Mouse (Mus musculus) neural tube, embryonic 12.5 days (tissue): ENCODE data around the gene Aurkb. TPM values are rescaled to one million over a fixed set of nuclear protein-coding genes. Genes with fewer than 3 reads are reported as not detected.
A peak's percentile ranks its signal among the peaks of the same experiment; 100 is the strongest.

Experiments
- ATAC-seq: fragments of 200-750 bp; cut with Nextera tagmentation; 2 replicates; pipeline ENCODE4 v1.8.0; 2017; ENCODE audit warnings: low read depth, mild to moderate bottlenecking, moderate TSS enrichment, moderate library complexity; ENCODE audit not compliant: low FRiP score
- H3K27ac ChIP-seq: fragments of 300-500 bp; sonication (generic); 2 replicates; pipeline ENCODE4 v1.5.1; 2016
- H3K27me3 ChIP-seq: fragments of 300-500 bp; sonication (generic); replicated peaks from 2 replicates; pipeline ENCODE4 v1.6.1; 2016; ENCODE audit warnings: mild to moderate bottlenecking
- H3K36me3 ChIP-seq: fragments of 300-500 bp; sonication (generic); 2 replicates; pipeline ENCODE4 v1.6.1; 2016; ENCODE audit warnings: mild to moderate bottlenecking
- H3K4me1 ChIP-seq: fragments of 300-500 bp; sonication (generic); 2 replicates; pipeline ENCODE4 v1.6.1; 2016
- H3K4me2 ChIP-seq: fragments of 300-500 bp; sonication (generic); replicated peaks from 2 replicates; pipeline ENCODE4 v1.6.1; 2016; ENCODE audit warnings: mild to moderate bottlenecking
- H3K4me3 ChIP-seq: fragments of 300-500 bp; sonication (generic); 2 replicates; pipeline ENCODE4 v1.5.1; 2016
- H3K9ac ChIP-seq: fragments of 300-500 bp; sonication (generic); 2 replicates; pipeline ENCODE4 v1.6.1; 2016; ENCODE audit warnings: mild to moderate bottlenecking
- H3K9me3 ChIP-seq: fragments of 300-500 bp; sonication (generic); 2 replicates; pipeline ENCODE4 v1.6.1; 2016; ENCODE audit warnings: mild to moderate bottlenecking
- WGBS: fragments of 180-500 bp; shearing (Covaris S2); methylation state at CpG from one replicate; pipeline ENCODE4 v1.1.7; 2016; 5-methylcytosine and 5-hydroxymethylcytosine counted together
- polyA plus RNA-seq: library from polyadenylated mRNA; unstranded; fragments of >200 nt; fragmentation: Nextera tagmentation; extraction: Ambion mirVana; gene quantifications from 2 replicates; pipeline ENCODE4 v1.2.1, GENCODE M21; 2016

Gene Aurkb
- polyA plus RNA-seq, 1 experiment from 2014 or later: 98.4 TPM

- H3K4me1 ChIP-seq: peaks cover 26% of the 10 kb centered on the region
Observed at GRCm38 (mm10) chr11:69070093-69070492, 24.6 kb downstream of the Aurkb start.

GRCm38 (mm10) chr11:69070590-69071222, 25.3 kb downstream of the Aurkb start, which contains the start of gene Tmem107:
TSS of gene Tmem107 (plus strand) at chr11:69070806.
- Histone ChIP-seq H3K4me3 (peak within 1 kb of the TSS; percentile 60), H3K9ac (peak within 1 kb of the TSS; percentile 84), H3K4me2 (peak within 1 kb of the TSS; percentile 92), H3K27me3 (no peaks in the 10 kb centered on the region), H3K9me3 (no peaks in the 10 kb centered on the region), H3K36me3 (no peaks in the 10 kb centered on the region), H3K27ac (peak within 1 kb of the TSS; percentile 76), H3K4me1 (peaks cover 25% of the 10 kb centered on the region)
- peak; percentile 88 for ATAC-seq
- WGBS: under 1% methylated on average over 47 of the region's 47 CpGs

More at GRCm38 (mm10) chr11:69070093-69070492, 24.6 kb downstream of the Aurkb start:
- no peaks in the 10 kb centered on the region for H3K27me3 ChIP-seq
- WGBS: 1% methylated on average over 13 of the region's 13 CpGs
- peak overlapping the region; percentile 84 for H3K9ac ChIP-seq
- H3K4me2 ChIP-seq: peak overlapping the region; percentile 92
- H3K4me3 ChIP-seq: peak overlapping the region; percentile 60
- no peak for ATAC-seq
- peak overlapping the region; percentile 76 for H3K27ac ChIP-seq
- H3K36me3 ChIP-seq: no peaks in the 10 kb centered on the region
- no peaks in the 10 kb centered on the region for H3K9me3 ChIP-seq

GRCm38 (mm10) chr11:69071262-69071661, 25.8 kb downstream of the Aurkb start:
- peak overlapping the region; percentile 92 for H3K4me2 ChIP-seq
- H3K27ac ChIP-seq: no peak overlapping the region
- H3K36me3 ChIP-seq: no peaks in the 10 kb centered on the region
- H3K9ac ChIP-seq: peak overlapping the region; percentile 84
- peaks cover 20% of the 10 kb centered on the region for H3K4me1 ChIP-seq
- no peaks in the 10 kb centered on the region for H3K27me3 ChIP-seq
- no peak for ATAC-seq
- no peaks in the 10 kb centered on the region for H3K9me3 ChIP-seq
- peak overlapping the region; percentile 60 for H3K4me3 ChIP-seq
- WGBS: 25% methylated on average over 9 of the region's 9 CpGs

GRCm38 (mm10) chr11:69072234-69072633, 26.8 kb downstream of the Aurkb start:
- Histone ChIP-seq H3K27me3 (no peaks in the 10 kb centered on the region), H3K4me2 (peak overlapping the region; percentile 61), H3K27ac (no peak overlapping the region), H3K9me3 (no peaks in the 10 kb centered on the region), H3K4me1 (peaks cover 15% of the 10 kb centered on the region; the same call in 1 of the 2 replicates), H3K4me3 (peak overlapping the region; percentile 28; the same call in 1 of the 2 replicates), H3K36me3 (no peaks in the 10 kb centered on the region), H3K9ac (peak overlapping the region; percentile 62; the same call in 1 of the 2 replicates)
- 87% methylated on average over 11 of the region's 11 CpGs for WGBS
- no peak for ATAC-seq

GRCm38 (mm10) chr11:69072666-69073064, 27.2 kb downstream of the Aurkb start:
- Histone ChIP-seq H3K36me3 (no peaks in the 10 kb centered on the region), H3K4me3 (peak overlapping the region; percentile 28), H3K4me2 (peak overlapping the region; percentile 61), H3K4me1 (peaks cover 15% of the 10 kb centered on the region; the same call in 1 of the 2 replicates), H3K9me3 (no peaks in the 10 kb centered on the region), H3K27me3 (no peaks in the 10 kb centered on the region), H3K9ac (peak overlapping the region; percentile 62), H3K27ac (no peak overlapping the region)
- no peak for ATAC-seq
- whole genome bisulfite sequencing: 8% methylated on average over 9 of the region's 9 CpGs

- Histone ChIP-seq H3K27ac (peak overlapping the region; percentile 69; the same call in 1 of the 2 replicates), H3K27me3 (no peaks in the 10 kb centered on the region), H3K36me3 (no peaks in the 10 kb centered on the region), H3K9me3 (no peaks in the 10 kb centered on the region), H3K4me3 (peak overlapping the region; percentile 28), H3K9ac (peak overlapping the region; percentile 62), H3K4me1 (peaks cover 15% of the 10 kb centered on the region; the same call in 1 of the 2 replicates), H3K4me2 (peak overlapping the region; percentile 61)
- WGBS: under 1% methylated on average over 14 of the region's 14 CpGs
- ATAC-seq: peak; percentile 72
Observed at GRCm38 (mm10) chr11:69073065-69073888, 27.8 kb downstream of the Aurkb start.

GRCm38 (mm10) chr11:69073951-69074775, 28.7 kb downstream of the Aurkb start:
- Histone ChIP-seq H3K36me3 (no peaks in the 10 kb centered on the region), H3K4me1 (peaks cover 15% of the 10 kb centered on the region; the same call in 1 of the 2 replicates), H3K4me2 (peak overlapping the region; percentile 61), H3K27ac (no peak overlapping the region), H3K9me3 (no peaks in the 10 kb centered on the region), H3K4me3 (no peak overlapping the region), H3K9ac (0 out of 2 replicates have a peak overlapping the region, but pooled peaks have one; percentile 62), H3K27me3 (no peaks in the 10 kb centered on the region)
- WGBS: 36% methylated on average over 6 of the region's 6 CpGs
- ATAC-seq: no peak

GRCm38 (mm10) chr11:69074776-69075069, 29.3 kb downstream of the Aurkb start:
- H3K9ac ChIP-seq: no peak overlapping the region
- no peaks in the 10 kb centered on the region for H3K36me3 ChIP-seq
- WGBS: 56% methylated on average over 2 of the region's 2 CpGs
- H3K4me3 ChIP-seq: no peak overlapping the region
- ATAC-seq: no peak
- H3K9me3 ChIP-seq: no peaks in the 10 kb centered on the region
- H3K4me1 ChIP-seq: peaks cover 15% of the 10 kb centered on the region; the same call in 1 of the 2 replicates
- H3K4me2 ChIP-seq: no peak overlapping the region
- H3K27me3 ChIP-seq: no peaks in the 10 kb centered on the region
- no peak overlapping the region for H3K27ac ChIP-seq

GRCm38 (mm10) chr11:69075764-69076479, 30.5 kb downstream of the Aurkb start:
- ATAC-seq: no peak
- H3K9me3 ChIP-seq: no peaks in the 10 kb centered on the region
- H3K4me3 ChIP-seq: no peak overlapping the region
- H3K4me2 ChIP-seq: no peak overlapping the region
- peaks cover 14% of the 10 kb centered on the region; the same call in 1 of the 2 replicates for H3K4me1 ChIP-seq
- WGBS: 48% methylated on average over 9 of the region's 9 CpGs
- H3K27me3 ChIP-seq: no peaks in the 10 kb centered on the region
- H3K36me3 ChIP-seq: no peaks in the 10 kb centered on the region
- H3K27ac ChIP-seq: no peak overlapping the region
- no peak overlapping the region for H3K9ac ChIP-seq

GRCm38 (mm10) chr11:69076572-69076971, 31.1 kb downstream of the Aurkb start:
- no peak overlapping the region for H3K27ac ChIP-seq
- peaks cover 8% of the 10 kb centered on the region; the same call in 1 of the 2 replicates for H3K4me1 ChIP-seq
- no peaks in the 10 kb centered on the region for H3K27me3 ChIP-seq
- H3K36me3 ChIP-seq: no peaks in the 10 kb centered on the region
- ATAC-seq: no peak
- no peaks in the 10 kb centered on the region for H3K9me3 ChIP-seq
- 69% methylated on average over 5 of the region's 5 CpGs for WGBS
- no peak overlapping the region for H3K4me2 ChIP-seq
- H3K4me3 ChIP-seq: no peak overlapping the region
- H3K9ac ChIP-seq: no peak overlapping the region

- no peak overlapping the region for H3K9ac ChIP-seq
- WGBS: 89% methylated on average over 9 of the region's 9 CpGs
- no peak for ATAC-seq
Observed at GRCm38 (mm10) chr11:69077316-69077715, 31.9 kb downstream of the Aurkb start.

More at GRCm38 (mm10) chr11:69077316-69077715, 31.9 kb downstream of the Aurkb start:
- H3K27ac ChIP-seq: no peak overlapping the region
- peaks cover 2% of the 10 kb centered on the region; the same call in 1 of the 2 replicates for H3K4me1 ChIP-seq
- no peak overlapping the region for H3K4me2 ChIP-seq
- H3K4me3 ChIP-seq: no peak overlapping the region
- H3K9me3 ChIP-seq: no peaks in the 10 kb centered on the region
- H3K27me3 ChIP-seq: no peaks in the 10 kb centered on the region
- no peaks in the 10 kb centered on the region for H3K36me3 ChIP-seq
